Mouse (Mus musculus) bone marrow, adult 2 months (tissue): ENCODE data around the gene Bclaf3.

Source experiments
- CTCF ChIP-seq: fragments of 200-500 bp; IDR thresholded peaks from 2 replicates; pipeline ENCODE4 v1.5.1; 2011; ENCODE audit warnings: low read length, control low read depth; ENCODE audit not compliant: control insufficient read depth, insufficient read depth
- POLR2A ChIP-seq: fragments of 200-500 bp; IDR thresholded peaks from 2 replicates; pipeline ENCODE4 v1.6.1; 2011; ENCODE audit warnings: low read depth, mild to moderate bottlenecking, control low read depth, low read length, borderline replicate concordance; ENCODE audit not compliant: control insufficient read depth

DNA sequence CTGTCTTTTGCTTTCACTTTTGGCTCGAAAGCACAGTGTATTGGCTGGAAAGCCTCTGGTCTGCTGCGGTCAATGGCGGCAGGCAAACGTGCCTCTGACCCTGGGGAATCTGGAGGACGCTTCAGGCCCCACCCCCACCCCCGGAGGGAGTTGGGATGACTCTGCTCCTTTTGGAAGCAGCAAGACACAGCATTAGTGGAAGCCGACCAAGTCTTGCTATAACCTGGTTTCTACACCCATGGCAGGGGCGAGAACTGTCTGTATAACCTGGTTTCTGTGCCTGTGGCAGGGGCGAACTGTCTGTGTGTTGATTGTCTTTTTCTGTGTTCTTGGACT is 15.8 kb upstream of the Bclaf3 start:
- no peak for TF ChIP-seq CTCF
- TF ChIP-seq POLR2A = no peak
